Mouse (Mus musculus) ES-CJ7 (cell line): Measurements from ENCODE around the gene Sh3glb2.
A peak's percentile ranks its signal among the peaks of the same experiment; 100 is the strongest.

Source experiments
- DNase-seq: peaks from one replicate; pipeline ENCODE4 v3.0.0; 2011; ENCODE audit warnings: low read depth, low spot score

Sh3glb2 gene

DNA sequence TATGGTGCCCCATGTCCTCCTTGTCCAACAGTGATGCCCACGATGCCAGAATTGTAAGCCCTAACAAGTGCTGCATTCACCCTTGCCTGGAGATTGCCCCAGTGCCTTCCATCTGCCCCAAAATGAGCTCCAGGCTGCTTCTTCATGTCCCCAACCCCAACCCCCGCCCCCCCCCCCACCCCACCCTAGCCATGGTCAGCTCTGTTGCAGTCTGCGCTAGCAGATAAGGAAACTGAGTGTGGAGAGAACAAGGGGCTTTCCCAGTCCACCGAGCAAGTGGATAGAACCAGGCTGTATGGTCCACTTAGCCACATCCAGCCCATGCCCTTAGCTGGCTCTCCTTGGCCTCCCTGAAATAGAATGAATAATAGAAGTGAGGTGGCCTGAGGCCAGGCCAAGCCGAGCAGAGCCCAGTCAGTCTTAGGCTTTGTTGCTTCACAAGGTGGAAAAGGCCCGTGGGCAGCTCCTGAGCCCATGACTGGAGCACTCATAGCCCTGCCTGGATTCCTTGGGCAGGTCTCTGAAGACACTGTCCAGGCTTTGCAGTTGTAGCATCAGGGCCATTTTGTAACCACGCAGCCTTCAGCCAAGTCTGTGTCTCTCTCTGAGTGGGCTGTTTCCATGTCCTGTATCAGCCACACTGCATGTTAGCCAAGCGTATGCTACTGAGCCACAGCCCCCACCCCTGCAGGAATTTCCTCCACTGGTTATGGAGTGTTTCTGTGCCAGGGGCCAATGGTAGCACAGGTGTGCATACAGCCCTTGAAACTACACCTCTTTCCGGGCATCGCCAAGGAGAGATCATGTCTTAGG is 21.6 kb upstream of the Sh3glb2 start:
- no peak for DNase-seq

DNA sequence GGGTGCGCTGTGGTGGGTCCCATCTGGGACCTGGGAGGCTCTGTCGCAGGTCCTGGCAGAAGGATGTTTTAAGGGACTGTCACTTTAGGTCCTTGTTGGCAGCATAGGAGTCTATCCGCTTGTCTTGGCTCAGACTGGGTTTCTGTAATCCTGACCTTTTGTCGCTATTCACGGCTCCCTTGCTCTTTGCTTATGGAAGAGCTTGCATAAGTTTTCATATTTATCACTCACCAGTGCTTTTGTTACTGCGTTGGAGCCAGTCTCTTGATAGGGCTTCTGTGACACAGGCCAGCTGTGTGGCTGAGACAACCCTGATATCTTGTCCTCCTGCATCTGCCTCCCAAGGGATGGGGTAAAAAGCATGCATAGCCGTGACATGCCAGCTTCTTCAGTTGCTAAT is 20.2 kb upstream of the Sh3glb2 start:
- no peak for DNase-seq

DNA sequence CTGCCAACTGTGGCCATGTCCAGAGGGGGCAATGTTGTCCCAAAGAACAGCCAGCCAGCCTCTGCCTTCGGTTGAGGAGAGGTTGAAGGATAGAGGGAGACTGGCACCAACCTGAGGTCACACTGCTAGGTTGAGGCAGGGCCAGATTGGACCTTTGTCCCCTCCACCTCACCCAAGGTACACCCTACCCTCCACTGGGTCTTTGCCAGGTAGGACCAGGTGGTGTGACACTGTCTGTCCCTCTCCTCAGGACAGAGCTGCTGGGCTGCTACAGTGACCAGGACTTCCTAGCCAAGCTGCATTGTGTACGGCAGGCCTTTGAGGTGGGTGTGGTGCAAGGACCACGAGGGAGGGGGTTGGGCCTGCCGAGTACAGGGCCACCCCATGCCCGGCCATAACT is 18.6 kb upstream of the Sh3glb2 start:
- DNase-seq: no peak

GRCm38 (mm10) chr2:30375893-30376292 is 16.8 kb upstream of the Sh3glb2 start:
- no peak for DNase-seq

DNA sequence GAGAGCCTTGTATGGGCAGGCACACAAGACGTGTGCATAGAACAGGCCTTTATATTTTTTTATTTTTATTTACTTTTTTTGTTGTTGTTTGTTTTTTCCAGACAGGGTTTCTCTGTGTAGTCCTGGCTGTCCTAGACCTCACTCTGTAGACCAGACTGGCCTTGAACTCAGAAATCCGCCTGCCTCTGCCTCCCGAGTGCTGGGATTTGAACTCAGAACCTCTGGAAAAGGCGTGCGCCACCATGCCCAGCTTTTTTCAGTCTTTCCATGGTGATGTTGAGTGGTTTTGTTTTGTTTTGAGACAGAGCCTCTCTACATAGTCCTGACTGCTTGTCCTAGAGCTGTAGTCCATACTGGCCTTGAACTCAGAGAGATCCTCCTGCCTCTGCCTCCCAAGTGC is 13.6 kb upstream of the Sh3glb2 start:
- no peak for DNase-seq

GRCm38 (mm10) chr2:30371544-30371943 is 12.4 kb upstream of the Sh3glb2 start:
- DNase-seq: no peak

- peak; percentile 28 for DNase-seq
Observed at GRCm38 (mm10) chr2:30366203-30366602, 7.1 kb upstream of the Sh3glb2 start.

- DNase-seq: no peak
Observed at GRCm38 (mm10) chr2:30365281-30366069, 6.3 kb upstream of the Sh3glb2 start.

DNA sequence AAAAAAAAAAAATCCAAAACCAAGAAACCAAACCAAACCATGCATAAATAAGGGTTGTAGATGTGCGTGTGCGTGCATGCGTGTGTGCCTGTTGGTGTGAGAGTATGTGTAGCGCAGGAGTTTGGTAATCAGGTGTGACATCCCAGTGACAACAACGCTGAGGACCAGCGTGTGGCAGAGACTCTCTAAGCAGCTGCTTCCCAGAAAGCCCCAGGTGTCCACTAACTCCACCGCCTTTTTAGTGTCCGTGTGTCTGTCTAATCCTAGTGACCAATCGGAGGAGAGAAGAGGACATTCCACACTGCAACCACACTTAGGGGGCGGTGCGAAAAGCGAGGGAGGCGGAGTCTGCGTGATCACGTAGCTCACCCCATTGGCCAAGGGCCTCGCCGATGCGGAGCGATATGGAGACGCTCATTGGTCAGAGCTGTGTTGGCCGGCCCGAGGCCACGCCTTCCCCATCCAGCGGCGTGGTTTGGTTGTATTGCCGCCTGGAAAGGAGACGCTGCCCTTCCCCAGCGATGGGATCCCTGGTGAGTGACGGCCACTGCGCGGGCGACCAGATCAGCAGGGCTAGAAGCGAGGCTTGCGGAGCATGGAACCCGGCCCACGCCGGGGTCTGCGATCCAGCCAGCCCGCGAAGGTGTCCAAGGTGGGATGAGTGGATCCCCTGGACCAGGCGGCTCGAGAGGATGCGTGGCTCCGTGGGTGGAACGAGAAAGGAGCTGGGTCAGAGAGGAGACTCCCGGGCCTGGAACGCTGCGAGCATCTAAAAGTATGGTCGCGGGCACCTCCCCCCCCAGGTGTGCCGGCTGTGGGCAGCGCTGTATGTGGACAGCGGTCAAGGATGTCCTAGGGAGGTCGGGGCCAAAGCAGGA is 4.9 kb upstream of the Sh3glb2 start, which contains the start of gene Miga2:
TSS of gene Miga2 (plus strand) at position 461 of the 878 bp plus-strand sequence.
- peak; percentile 100 for DNase-seq

GRCm38 (mm10) chr2:30362865-30363264 is 3.7 kb upstream of the Sh3glb2 start:
- DNase-seq: peak; percentile 47

- no peak for DNase-seq
Observed at GRCm38 (mm10) chr2:30360626-30361025, 1.5 kb upstream of the Sh3glb2 start.

- DNase-seq: no peak
Observed at GRCm38 (mm10) chr2:30357552-30358510, 1.3 kb downstream of the Sh3glb2 start.

GRCm38 (mm10) chr2:30356906-30357305 is 2.2 kb downstream of the Sh3glb2 start:
- DNase-seq: no peak

DNA sequence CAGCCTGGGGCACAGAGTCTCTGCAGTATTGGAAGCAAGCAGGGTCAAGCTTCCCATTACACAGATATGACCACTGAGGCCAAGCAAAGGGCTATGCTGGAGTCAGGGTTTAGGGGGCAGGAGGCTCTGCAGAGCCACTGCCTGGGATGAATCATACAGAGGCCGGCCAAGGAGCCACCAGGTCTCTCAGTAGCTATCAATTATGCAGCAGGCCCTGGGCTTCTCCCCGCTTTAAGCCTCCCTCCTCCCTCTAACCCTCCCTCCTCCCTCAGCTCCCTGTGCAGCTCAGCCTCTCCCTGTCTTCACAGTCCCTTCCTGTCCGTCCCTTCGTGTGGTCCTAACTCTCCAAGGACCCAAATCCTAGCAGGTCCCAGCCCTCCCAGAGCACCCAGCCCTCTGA is 2.9 kb downstream of the Sh3glb2 start:
- no peak for DNase-seq

DNA sequence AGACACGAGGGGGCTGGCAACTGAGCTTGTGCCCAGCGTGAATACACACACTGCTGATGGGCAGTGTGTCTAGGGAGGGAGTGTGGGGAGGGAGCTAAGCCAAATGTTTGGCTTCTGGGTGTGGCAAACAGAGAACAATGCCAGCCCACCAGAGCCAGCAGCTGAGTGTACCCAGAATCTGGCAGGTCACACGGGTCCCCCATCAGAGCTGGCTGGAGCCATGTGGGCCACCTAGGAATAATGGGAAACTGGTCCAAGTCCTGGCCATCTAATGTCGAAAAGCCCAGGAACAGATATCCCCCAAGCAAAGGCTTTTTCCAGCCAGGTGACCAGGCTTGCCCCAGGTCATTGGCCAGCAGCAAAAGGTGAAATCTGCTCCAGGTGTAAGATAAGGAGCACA is 3.3 kb downstream of the Sh3glb2 start:
- DNase-seq: no peak

- DNase-seq: peak; percentile 65
Observed at GRCm38 (mm10) chr2:30351149-30351548, 8.0 kb downstream of the Sh3glb2 start.

DNA sequence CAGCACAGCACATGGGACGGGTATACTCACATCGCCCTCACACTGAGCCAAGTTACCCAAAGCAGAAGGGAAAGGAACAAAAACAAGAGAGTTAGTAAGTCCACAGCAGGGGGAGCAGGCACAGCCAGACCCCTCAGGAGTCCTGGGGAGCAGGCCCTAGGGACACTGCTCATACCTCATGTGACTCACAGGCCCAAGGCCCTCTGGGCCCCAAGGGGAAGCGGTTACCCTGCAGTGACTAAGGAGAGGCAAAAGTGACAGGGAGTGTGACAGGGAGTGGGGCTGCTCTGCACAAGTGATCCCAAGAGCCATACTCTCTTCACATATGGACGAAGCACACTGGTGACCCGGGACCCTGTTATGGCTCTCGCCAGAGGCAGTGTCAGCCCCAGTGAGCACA is 9.9 kb downstream of the Sh3glb2 start:
- no peak for DNase-seq

DNA sequence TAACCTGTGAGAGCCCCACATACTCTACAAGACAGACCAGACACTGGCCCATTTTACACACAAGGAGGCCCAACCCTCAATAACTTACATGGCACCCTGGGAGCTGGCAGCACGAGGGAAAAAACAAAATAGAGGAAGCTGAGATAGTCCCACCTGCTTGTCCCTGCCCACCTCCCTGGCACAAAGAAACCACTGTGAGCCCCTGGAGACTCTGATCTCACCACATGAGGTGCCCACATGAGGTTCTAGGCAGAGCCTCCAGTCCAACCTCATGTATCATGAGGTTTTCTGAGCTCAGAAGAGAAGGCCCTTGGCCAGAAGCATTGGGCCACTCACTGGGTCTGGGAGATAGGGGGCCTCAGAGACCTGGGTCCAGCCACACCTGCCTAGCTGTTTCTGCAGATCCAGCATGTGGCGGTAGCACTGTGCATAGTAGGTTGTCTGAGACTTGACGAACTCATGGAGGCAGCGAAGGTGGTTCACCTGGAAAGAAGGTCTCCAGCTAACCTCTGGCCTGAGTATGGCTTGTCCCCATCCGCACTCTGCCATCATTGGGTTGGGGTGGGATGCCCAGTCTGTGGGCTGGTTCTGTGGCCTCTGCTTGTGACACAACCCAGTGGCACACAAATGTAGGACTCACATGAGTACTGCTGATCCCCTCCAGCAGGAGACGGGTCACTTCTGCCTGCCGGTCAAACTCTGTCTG is 13.0 kb downstream of the Sh3glb2 start:
- DNase-seq: no peak

- DNase-seq: no peak
Observed at GRCm38 (mm10) chr2:30343601-30344137, 15.5 kb downstream of the Sh3glb2 start.

DNA sequence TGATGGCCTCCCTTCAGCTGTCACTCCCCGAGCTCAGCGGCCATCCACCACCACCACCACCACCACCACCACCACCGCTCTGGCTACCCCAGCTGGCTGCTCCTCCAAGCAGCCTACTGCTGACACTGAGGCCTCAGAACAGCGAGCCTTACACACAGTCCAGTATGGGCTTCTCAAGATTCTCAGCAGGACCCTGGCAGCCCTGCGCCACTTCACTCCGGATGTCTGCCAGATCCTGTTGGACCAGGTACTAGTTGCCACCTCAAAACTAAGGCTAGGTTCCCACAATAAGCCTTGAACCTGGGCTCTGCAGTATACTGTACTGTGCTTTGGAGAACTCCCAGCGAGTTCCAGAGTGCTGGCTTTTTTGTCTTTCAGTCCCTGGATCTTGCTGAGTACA is 16.6 kb downstream of the Sh3glb2 start:
- no peak for DNase-seq
